Mouse (Mus musculus) left cerebral cortex, adult 11 months (tissue): ENCODE data around the gene Dnal1.

Experiments
- DNase-seq: peaks from one replicate; pipeline ENCODE4 v3.0.0; 2022; ENCODE audit warnings: low spot score

Dnal1 gene

GRCm38 (mm10) chr12:84185547-84185946 lies 71.4 kb downstream of the Dnal1 start:
- DNase-seq: no peak

GRCm38 (mm10) chr12:84186536-84186935 lies 72.4 kb downstream of the Dnal1 start:
- no peak for DNase-seq

GRCm38 (mm10) chr12:84186950-84187349 lies 72.8 kb downstream of the Dnal1 start:
- DNase-seq: no peak

GRCm38 (mm10) chr12:84187752-84188601 lies 73.8 kb downstream of the Dnal1 start:
- DNase-seq: no peak

- DNase-seq: no peak
These were observed 74.8 kb downstream of the Dnal1 start for GRCm38 (mm10) chr12:84188881-84189444.

- no peak for DNase-seq
These were observed 76.1 kb downstream of the Dnal1 start for GRCm38 (mm10) chr12:84190151-84190820.

- DNase-seq: no peak
These were observed 77.0 kb downstream of the Dnal1 start for GRCm38 (mm10) chr12:84191190-84191589.

GRCm38 (mm10) chr12:84191770-84192169 lies 77.6 kb downstream of the Dnal1 start:
- DNase-seq: no peak

GRCm38 (mm10) chr12:84192280-84192679 lies 78.1 kb downstream of the Dnal1 start:
- DNase-seq: no peak

GRCm38 (mm10) chr12:84192741-84193641 lies 78.8 kb downstream of the Dnal1 start:
- no peak for DNase-seq

GRCm38 (mm10) chr12:84193642-84194399 lies 79.7 kb downstream of the Dnal1 start:
- peak; percentile 90 for DNase-seq

- DNase-seq: no peak
These were observed 80.4 kb downstream of the Dnal1 start for GRCm38 (mm10) chr12:84194400-84195109.

GRCm38 (mm10) chr12:84195195-84195594 lies 81.0 kb downstream of the Dnal1 start:
- no peak for DNase-seq
